Mouse (Mus musculus) forebrain, embryonic 14.5 days (tissue): Measurements from ENCODE around the gene Tshz2. TPM values are rescaled to one million over a fixed set of nuclear protein-coding genes. Genes with fewer than 3 reads are reported as not detected.

ENCODE experiments used
- ATAC-seq: fragments of 200-750 bp; cut with Nextera tagmentation; 2 replicates; pipeline ENCODE4 v1.8.0; 2017; ENCODE audit warnings: mild to moderate bottlenecking, moderate library complexity
- DNase-seq: peaks from one replicate; pipeline ENCODE4 v3.0.0-alpha.2; 2015; ENCODE audit warnings: low spot score
- H3K27ac ChIP-seq: fragments of 300-500 bp; sonication (generic); 2 replicates; pipeline ENCODE4 v1.5.1; 2014; ENCODE audit warnings: low read depth, mild to moderate bottlenecking, control low read depth, low read length, moderate library complexity
- H3K27me3 ChIP-seq: fragments of 300-500 bp; sonication (generic); replicated peaks from 2 replicates; pipeline ENCODE4 v1.6.1; 2014; ENCODE audit warnings: low read length, control low read depth, mixed read lengths; ENCODE audit not compliant: control insufficient read depth, insufficient read depth
- H3K36me3 ChIP-seq: fragments of 300-500 bp; sonication (generic); 2 replicates; pipeline ENCODE4 v1.6.1; 2014; ENCODE audit warnings: low read length, control low read depth; ENCODE audit not compliant: control insufficient read depth, insufficient read depth
- H3K4me1 ChIP-seq: fragments of 300-500 bp; sonication (generic); 2 replicates; pipeline ENCODE4 v1.6.1; 2014; ENCODE audit warnings: antibody characterized with exemption, low read length, control low read depth; ENCODE audit not compliant: control insufficient read depth, insufficient read depth
- H3K4me2 ChIP-seq: fragments of 300-500 bp; sonication (generic); 2 replicates; pipeline ENCODE4 v1.6.1; 2014; ENCODE audit warnings: mild to moderate bottlenecking, control low read depth, low read length
- H3K4me3 ChIP-seq: fragments of 300-500 bp; sonication (generic); 2 replicates; pipeline ENCODE4 v1.5.1; 2014; ENCODE audit warnings: low read depth, low read length, control low read depth
- H3K9ac ChIP-seq: fragments of 300-500 bp; sonication (generic); 2 replicates; pipeline ENCODE4 v1.6.1; 2014; ENCODE audit warnings: mild to moderate bottlenecking, low read length, control low read depth, moderate library complexity
- H3K9me3 ChIP-seq: fragments of 300-500 bp; sonication (generic); replicated peaks from 2 replicates; pipeline ENCODE4 v1.6.1; 2016; ENCODE audit warnings: low read length, control low read depth, mixed read lengths; ENCODE audit not compliant: control insufficient read depth
- WGBS: fragments of 180-500 bp; shearing (Covaris S2); extraction: QIAGEN DNeasy Blood & Tissue Kit; methylation state at CpG from one replicate; pipeline ENCODE4 v1.1.7; 2014; 5-methylcytosine and 5-hydroxymethylcytosine counted together
- polyA plus RNA-seq: library from polyadenylated mRNA; unstranded; fragments of >200 nt; fragmentation: Nextera tagmentation; extraction: Ambion mirVana; gene quantifications from 2 replicates; pipeline ENCODE4 v1.2.1, GENCODE M21; 2014

Tshz2 gene
- polyA plus RNA-seq, 1 experiment from 2014 or later: 3.4 TPM

DNA sequence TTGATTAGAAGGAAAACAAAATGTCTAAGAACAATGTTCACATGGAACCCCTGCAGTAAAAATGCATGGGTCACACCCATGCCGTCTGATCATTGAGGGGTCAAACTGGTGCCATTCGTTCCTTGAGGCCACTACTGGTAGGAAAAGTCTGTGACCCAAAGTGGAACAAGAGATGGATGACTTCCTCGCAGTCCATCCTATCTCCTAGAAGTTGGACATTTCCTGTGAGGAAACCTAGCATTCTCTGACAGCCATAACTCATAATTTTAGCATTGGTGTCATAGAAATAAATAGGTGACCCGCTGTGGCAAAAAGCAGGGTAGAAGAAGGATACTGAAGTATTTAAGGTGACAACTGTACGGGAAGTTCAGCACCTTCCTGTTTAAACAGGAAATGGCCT lies 41.4 kb downstream of the Tshz2 start:
- DNase-seq (no peak), ATAC-seq (no peak)
- Histone ChIP-seq H3K9me3 (no peaks in the 10 kb centered on the region), H3K27me3 (no peaks in the 10 kb centered on the region), H3K27ac (no peak overlapping the region), H3K9ac (no peak overlapping the region), H3K4me1 (no peaks in the 10 kb centered on the region), H3K36me3 (no peaks in the 10 kb centered on the region), H3K4me3 (no peak overlapping the region), H3K4me2 (no peak overlapping the region)
- 93% methylated on average over 5 of the region's 5 CpGs for WGBS

DNA sequence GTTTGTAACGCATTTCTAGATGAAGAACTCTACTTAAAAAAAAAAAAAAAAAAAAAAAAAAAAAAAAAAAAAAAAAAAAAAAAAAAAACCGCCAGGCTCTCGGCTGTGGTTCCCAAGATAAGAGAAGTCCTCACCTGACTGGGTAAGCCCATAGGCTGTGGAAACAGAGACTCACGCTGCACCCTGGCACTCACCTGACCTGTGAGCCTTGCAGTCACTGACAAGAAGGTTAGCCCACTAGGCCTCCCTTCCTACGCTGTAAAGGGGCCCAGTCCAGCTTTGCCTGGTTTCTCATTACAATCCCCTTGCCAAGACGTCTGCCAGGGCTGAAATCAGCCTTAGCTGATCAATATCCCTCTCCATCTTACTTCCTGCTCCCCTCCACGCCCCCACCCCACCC lies 46.5 kb downstream of the Tshz2 start:
- Histone ChIP-seq H3K27me3 (no peaks in the 10 kb centered on the region), H3K4me1 (peaks cover 9% of the 10 kb centered on the region), H3K4me3 (no peak overlapping the region), H3K36me3 (no peaks in the 10 kb centered on the region), H3K27ac (no peak overlapping the region), H3K9ac (no peak overlapping the region), H3K4me2 (no peak overlapping the region), H3K9me3 (no peaks in the 10 kb centered on the region)
- DNase-seq (no peak), ATAC-seq (no peak)
- WGBS: 77% methylated on average over 7 of the region's 7 CpGs

DNA sequence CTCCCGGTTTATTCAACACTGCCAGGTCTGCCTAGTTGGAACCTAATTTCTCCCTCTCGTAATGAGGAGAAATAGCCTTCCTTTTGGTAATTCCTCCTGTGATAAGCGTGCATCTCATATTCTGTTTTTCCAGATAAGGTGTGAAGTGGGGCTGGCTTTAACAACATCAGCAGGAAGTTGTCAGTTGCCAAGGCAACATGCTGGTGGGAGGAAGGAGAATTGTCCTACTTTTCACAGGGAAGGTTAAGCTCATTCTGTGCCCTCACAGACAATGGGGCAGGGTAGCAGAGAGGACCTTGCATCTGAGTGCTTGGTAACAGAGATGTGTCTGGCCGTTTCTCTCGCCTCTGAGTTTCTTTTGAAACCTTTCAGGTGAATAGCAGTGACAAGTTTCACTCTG lies 47.1 kb downstream of the Tshz2 start:
- H3K27ac ChIP-seq: 0 out of 2 replicates have a peak overlapping the region, but pooled peaks have one; percentile 1
- ATAC-seq (no peak), DNase-seq (peak; percentile 60)
- H3K4me3 ChIP-seq: no peak overlapping the region
- no peaks in the 10 kb centered on the region for H3K27me3 ChIP-seq
- no peaks in the 10 kb centered on the region for H3K36me3 ChIP-seq
- H3K4me1 ChIP-seq: peaks cover 9% of the 10 kb centered on the region
- H3K4me2 ChIP-seq: no peak overlapping the region
- 48% methylated on average over 5 of the region's 5 CpGs for WGBS
- no peak overlapping the region for H3K9ac ChIP-seq
- H3K9me3 ChIP-seq: no peaks in the 10 kb centered on the region

DNA sequence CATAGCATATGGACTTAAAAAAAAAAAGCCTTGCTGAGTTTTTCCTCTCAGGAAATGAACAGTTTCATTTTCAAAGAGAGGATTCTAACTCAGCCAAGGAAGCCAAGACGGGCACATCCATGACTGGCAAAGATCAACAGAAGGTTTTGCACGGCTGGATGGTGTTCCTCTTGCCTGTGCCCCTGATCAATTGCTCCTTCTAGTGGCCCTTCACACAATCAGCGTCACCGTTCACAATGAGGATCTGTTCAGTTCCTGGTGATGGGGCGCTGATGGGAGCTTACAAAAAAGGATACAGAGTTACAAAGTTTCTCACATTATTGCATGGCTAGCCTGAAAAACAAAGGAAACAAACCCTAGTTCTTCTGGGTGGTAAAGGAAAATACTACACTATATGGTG lies 52.4 kb downstream of the Tshz2 start:
- Histone ChIP-seq H3K9me3 (no peaks in the 10 kb centered on the region), H3K27me3 (no peaks in the 10 kb centered on the region), H3K4me2 (no peak overlapping the region), H3K27ac (no peak overlapping the region), H3K36me3 (no peaks in the 10 kb centered on the region), H3K4me1 (0 out of 2 replicates have a peak, but pooled peaks cover 2% of the 10 kb centered on the region), H3K9ac (no peak overlapping the region), H3K4me3 (no peak overlapping the region)
- 42% methylated on average over 5 of the region's 5 CpGs for WGBS
- no peak for DNase-seq
- no peak for ATAC-seq

DNA sequence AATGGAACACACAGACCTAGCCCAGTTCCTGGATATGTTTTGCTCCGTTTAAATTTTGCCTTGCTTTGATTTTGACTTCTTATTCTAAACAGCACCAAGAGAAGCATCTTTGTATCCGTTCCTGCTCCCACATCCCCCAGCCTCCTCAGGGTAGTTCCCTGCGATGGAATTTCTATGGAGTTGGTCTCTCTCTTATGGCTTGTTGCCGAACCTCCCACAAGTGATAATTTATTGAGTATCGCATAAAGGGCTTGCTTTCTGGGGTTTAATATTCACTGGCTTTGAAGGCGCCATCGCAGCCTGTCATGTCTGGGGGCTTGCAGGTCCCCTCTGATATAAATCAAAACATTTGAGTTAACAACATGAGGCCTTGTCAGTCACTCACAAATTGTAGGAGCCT lies 52.9 kb downstream of the Tshz2 start:
- Histone ChIP-seq H3K9me3 (no peaks in the 10 kb centered on the region), H3K4me1 (0 out of 2 replicates have a peak, but pooled peaks cover 2% of the 10 kb centered on the region), H3K27me3 (no peaks in the 10 kb centered on the region), H3K36me3 (no peaks in the 10 kb centered on the region), H3K4me2 (no peak overlapping the region), H3K9ac (no peak overlapping the region), H3K4me3 (no peak overlapping the region), H3K27ac (no peak overlapping the region)
- WGBS: 79% methylated on average over 7 of the region's 7 CpGs
- ATAC-seq: no peak
- no peak for DNase-seq

DNA sequence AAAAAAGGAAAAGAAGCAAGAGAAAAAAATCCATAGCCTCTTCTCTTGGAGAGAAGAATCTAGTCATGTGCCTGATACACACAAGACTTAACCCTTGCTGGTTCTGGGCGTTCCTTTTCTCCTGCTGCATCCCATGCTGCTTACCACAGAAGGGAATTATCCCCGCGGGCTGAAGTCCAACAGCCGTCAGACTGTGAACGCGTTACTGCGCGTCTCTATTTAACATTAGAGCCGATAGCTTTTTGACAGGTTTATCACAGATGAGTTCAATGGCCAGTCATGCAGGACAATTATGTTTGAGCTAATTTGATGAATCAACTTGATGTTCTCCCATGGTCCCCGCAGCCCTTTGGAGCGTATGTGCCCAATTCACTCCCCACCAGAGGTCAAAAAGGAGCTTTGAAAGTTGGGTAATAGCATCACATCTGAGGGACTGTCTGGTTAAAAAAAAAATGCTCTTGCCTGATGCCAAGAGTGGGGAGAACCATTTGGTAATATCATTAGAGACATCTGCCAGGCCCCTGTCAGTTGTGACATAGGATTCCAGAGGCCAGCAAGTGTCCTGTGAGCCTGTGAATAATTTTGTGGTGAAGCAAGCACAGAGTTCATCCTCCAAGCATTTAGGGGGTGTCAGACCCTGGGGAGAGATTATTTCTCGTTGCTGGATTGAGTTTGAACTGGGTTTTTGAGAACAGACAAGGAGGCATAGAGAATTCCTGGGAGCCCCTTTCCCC lies 54.1 kb downstream of the Tshz2 start:
- H3K4me1 ChIP-seq: 0 out of 2 replicates have a peak, but pooled peaks cover 2% of the 10 kb centered on the region
- no peaks in the 10 kb centered on the region for H3K9me3 ChIP-seq
- no peaks in the 10 kb centered on the region for H3K27me3 ChIP-seq
- H3K36me3 ChIP-seq: no peaks in the 10 kb centered on the region
- 73% methylated on average over 12 of the region's 12 CpGs for WGBS
- H3K9ac ChIP-seq: no peak overlapping the region
- DNase-seq (no peak), ATAC-seq (no peak)
- H3K27ac ChIP-seq: no peak overlapping the region
- H3K4me2 ChIP-seq: no peak overlapping the region
- H3K4me3 ChIP-seq: no peak overlapping the region

DNA sequence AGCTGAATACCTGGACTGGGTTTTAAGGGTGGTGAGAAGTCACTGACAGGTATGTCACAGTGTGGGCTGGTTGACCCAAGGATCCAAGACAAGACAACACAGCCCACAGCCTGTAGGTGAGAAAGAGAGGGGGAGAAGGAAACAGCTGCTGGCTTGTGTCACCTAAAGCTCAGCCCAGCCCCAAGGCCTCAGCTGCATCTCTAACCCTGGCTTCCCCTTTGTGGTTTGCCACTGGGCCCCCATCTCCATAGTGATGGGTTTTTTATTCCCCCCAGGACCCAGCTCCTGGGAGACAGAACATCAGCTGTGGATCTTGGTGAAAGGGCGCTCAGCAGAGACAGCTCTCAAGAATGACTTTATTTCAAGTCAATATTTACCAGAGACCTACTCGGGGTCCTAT lies 57.2 kb downstream of the Tshz2 start:
- Histone ChIP-seq H3K36me3 (no peaks in the 10 kb centered on the region), H3K4me2 (no peak overlapping the region), H3K9me3 (no peaks in the 10 kb centered on the region), H3K27me3 (no peaks in the 10 kb centered on the region), H3K9ac (no peak overlapping the region), H3K4me1 (0 out of 2 replicates have a peak, but pooled peaks cover 2% of the 10 kb centered on the region), H3K27ac (no peak overlapping the region), H3K4me3 (no peak overlapping the region)
- DNase-seq (no peak), ATAC-seq (no peak)
- 93% methylated on average over 2 of the region's 2 CpGs for WGBS

DNA sequence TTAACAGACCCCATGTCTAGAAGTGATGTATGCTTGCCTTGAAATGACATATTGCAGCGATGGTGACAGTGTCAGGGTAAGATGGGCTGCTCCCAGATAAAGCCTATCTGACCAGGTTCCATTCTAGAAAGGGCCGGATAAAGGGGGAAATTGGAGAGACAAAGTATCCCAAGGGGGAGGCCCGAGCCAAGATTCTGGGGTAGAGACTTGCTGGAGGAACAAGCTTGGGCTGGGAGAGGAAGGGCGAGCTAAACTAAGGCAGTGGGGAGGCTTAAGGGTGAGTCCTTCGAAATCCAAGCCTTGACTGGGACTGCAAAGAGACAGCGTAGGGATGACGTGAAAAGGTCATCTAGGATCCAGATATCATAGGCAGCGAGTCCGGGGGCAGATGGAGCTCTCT lies 61.7 kb downstream of the Tshz2 start:
- 0 out of 2 replicates have a peak, but pooled peaks have one; percentile 5 for ATAC-seq
- H3K27ac ChIP-seq: no peak overlapping the region
- H3K9ac ChIP-seq: no peak overlapping the region
- 93% methylated on average over 9 of the region's 9 CpGs for WGBS
- H3K9me3 ChIP-seq: no peaks in the 10 kb centered on the region
- DNase-seq: no peak
- H3K27me3 ChIP-seq: no peaks in the 10 kb centered on the region
- no peak overlapping the region for H3K4me2 ChIP-seq
- no peak overlapping the region for H3K4me3 ChIP-seq
- H3K4me1 ChIP-seq: no peaks in the 10 kb centered on the region
- H3K36me3 ChIP-seq: no peaks in the 10 kb centered on the region

DNA sequence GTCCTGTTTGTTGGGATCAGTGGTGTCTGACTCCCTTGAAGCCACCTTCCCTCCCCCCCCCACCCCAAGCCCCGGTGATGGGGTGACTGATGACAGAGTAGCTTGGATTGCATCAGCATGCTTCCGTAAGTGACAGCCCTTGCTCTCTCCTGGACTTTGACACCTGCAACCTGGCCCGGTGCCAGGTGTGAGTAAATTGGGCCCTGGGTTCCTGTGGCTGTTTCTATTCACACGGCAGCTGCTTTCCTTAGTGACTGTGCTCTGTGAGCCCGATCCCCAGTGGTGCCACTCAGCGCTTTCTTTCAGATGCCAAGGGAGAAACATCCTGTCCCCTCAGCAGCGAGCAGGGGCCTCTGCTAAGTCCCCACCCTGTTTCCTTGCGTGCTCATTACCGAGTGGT lies 62.2 kb downstream of the Tshz2 start:
- Histone ChIP-seq H3K27ac (no peak overlapping the region), H3K27me3 (no peaks in the 10 kb centered on the region), H3K36me3 (no peaks in the 10 kb centered on the region), H3K9me3 (no peaks in the 10 kb centered on the region), H3K4me3 (no peak overlapping the region), H3K4me1 (no peaks in the 10 kb centered on the region), H3K4me2 (no peak overlapping the region), H3K9ac (no peak overlapping the region)
- 26% methylated on average over 9 of the region's 9 CpGs for WGBS
- peak; percentile 61 for ATAC-seq
- DNase-seq: peak; percentile 40
